ENCODE assay signal across 15 mouse cellular contexts in the genomic region with DNA sequence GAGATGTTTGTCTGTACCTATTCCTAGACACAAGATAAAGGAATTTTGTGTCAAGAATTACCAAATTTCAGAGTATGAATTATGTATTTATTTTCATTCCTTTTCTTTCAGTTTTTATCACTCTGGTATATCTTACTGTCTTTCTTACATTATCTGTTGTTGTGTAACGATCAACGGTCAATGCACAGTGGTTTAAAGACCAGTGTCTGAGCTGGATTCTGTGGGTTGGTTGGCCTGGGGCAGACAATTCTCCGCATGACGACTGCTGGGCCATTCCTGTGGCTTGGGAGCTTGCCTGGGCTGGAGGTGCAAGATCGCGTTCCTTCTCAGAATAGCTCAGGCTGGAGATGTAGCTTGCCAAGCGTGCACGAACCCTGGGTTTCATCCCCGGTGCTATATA. TPM values are rescaled to one million over a fixed set of nuclear protein-coding genes. Genes with fewer than 3 reads are reported as not detected.
A peak's percentile ranks its signal among the peaks of the same experiment; 100 is the strongest.
DNase-seq lines count a peak whose midpoint lies in the region; TF ChIP-seq lines count a peak whose summit lies in the region.
"Had no signal": no experiment of that assay in that cellular context is flagged by ENCODE, and none has a peak within 500 bp of the region (broad histone marks: within the 10 kb centered on the region; RNA-seq: fewer than 3 reads in every experiment).

No protein-coding gene starts in this region.

- no peak for TF ChIP-seq POLR2A in cerebellum, adult 2 months (IDR thresholded peaks at IDR 0.05; ENCODE audit: borderline replicate concordance, insufficient read depth, low read length)
- TF ChIP-seq POLR2A in kidney, adult 2 months (IDR thresholded peaks at IDR 0.05; ENCODE audit: low read depth, low read length) = no peak

- H3K4me1 ChIP-seq in cerebellum, adult 2 months (ENCODE audit: control insufficient read depth, insufficient read depth, low read length) = peaks cover 4% of the 10 kb centered on the region; the same call in 1 of the 2 replicates
- no peaks in the 10 kb centered on the region for H3K4me1 ChIP-seq in kidney, adult 2 months (ENCODE audit: control insufficient read depth, insufficient read depth, low read length)
- H3K4me1 ChIP-seq in hindbrain, embryonic 10.5 days (replicated peaks) = peaks cover 14% of the 10 kb centered on the region; the same call in 1 of the 2 replicates
- H3K4me1 ChIP-seq: hindbrain, embryonic 13.5 days had no signal

- intact Hi-C loops in gastrocnemius, adult 2 months (cut with DNase I) = loop anchor here (5.0 kb wide), 1 partner anchor 43 kb away; no protein-coding TSS in a partner anchor

- no peaks in the 10 kb centered on the region for H3K27me3 ChIP-seq in cerebellum, adult 2 months (ENCODE audit: control insufficient read depth, insufficient read depth, low read length)
- no peaks in the 10 kb centered on the region for H3K27me3 ChIP-seq in kidney, adult 2 months (replicated peaks; ENCODE audit: control insufficient read depth, insufficient read depth, low read length)
- no peaks in the 10 kb centered on the region for H3K27me3 ChIP-seq in hindbrain, embryonic 10.5 days (ENCODE audit: insufficient read depth, poor library complexity, severe bottlenecking)
- H3K27me3 ChIP-seq: hindbrain, embryonic 13.5 days had no signal

- no peaks in the 10 kb centered on the region for H3K9me3 ChIP-seq in hindbrain, embryonic 10.5 days
- H3K9me3 ChIP-seq: hindbrain, embryonic 13.5 days had no signal

- whole genome bisulfite sequencing in cerebellum, adult 2 months = 28% methylated on average over 9 of the region's 9 CpGs
- 78% methylated on average over 9 of the region's 9 CpGs for WGBS in kidney, adult 2 months
- WGBS in hindbrain, embryonic 10.5 days = 90% methylated on average over 9 of the region's 9 CpGs

- DNase-seq in cerebellum, adult 2 months = peak; percentile 34
- DNase-seq in cerebellum, adult 11-12 months = no peak
- peak; percentile 37 for DNase-seq in kidney, postnatal 10 days
- DNase-seq in kidney, adult 2 months = no peak
- peak; percentile 88 for DNase-seq in gastrocnemius, adult 2 months
- peak; percentile 26 for DNase-seq in heart, postnatal 4 days
- DNase-seq in hindbrain, embryonic 10.5 days (ENCODE audit: low spot score) = no peak
- DNase-seq in urinary bladder, postnatal 36 days (ENCODE audit: low spot score in 2 of 2) = no peak
- DNase-seq: kidney, adult 11 months; thymus, adult 18-20 months had no signal

- no peaks in the 10 kb centered on the region for H3K36me3 ChIP-seq in kidney, adult 2 months (ENCODE audit: control insufficient read depth, insufficient read depth, low read length)
- no peaks in the 10 kb centered on the region for H3K36me3 ChIP-seq in hindbrain, embryonic 10.5 days
- H3K36me3 ChIP-seq: G1E; hindbrain, embryonic 13.5 days had no signal

- H3K27ac ChIP-seq in cerebellum, adult 2 months (ENCODE audit: insufficient read depth, low read length) = no peak overlapping the region
- H3K27ac ChIP-seq in kidney, adult 2 months (ENCODE audit: insufficient read depth, low read depth, low read length) = no peak overlapping the region
- peak overlapping the region; percentile 83 for H3K27ac ChIP-seq in gastrocnemius, adult 2 months
- H3K27ac ChIP-seq in hindbrain, embryonic 10.5 days = no peak overlapping the region
- H3K27ac ChIP-seq: hindbrain, embryonic 13.5 days; layer of hippocampus, adult 2 months; liver, embryonic 14.5 days; macrophage had no signal

- no peak for TF ChIP-seq CTCF in cerebellum, adult 2 months (IDR thresholded peaks at IDR 0.05; ENCODE audit: borderline replicate concordance, insufficient read depth, low read depth, low read length)
- TF ChIP-seq CTCF in kidney, adult 2 months (conservative IDR thresholded peaks at IDR 0.05; ENCODE audit: insufficient read depth, insufficient read length, low read depth, low read length) = no peak
- no peak for TF ChIP-seq CTCF in gastrocnemius, adult 2 months (IDR thresholded peaks at IDR 0.05)

- H3K4me3 ChIP-seq in cerebellum, adult 2 months (replicated peaks; ENCODE audit: insufficient read depth, low read depth, low read length) = no peak overlapping the region
- H3K4me3 ChIP-seq in kidney, adult 2 months (ENCODE audit: insufficient read depth, low read depth, low read length) = no peak overlapping the region
- no peak overlapping the region for H3K4me3 ChIP-seq in gastrocnemius, adult 2 months
- H3K4me3 ChIP-seq in hindbrain, embryonic 10.5 days = no peak overlapping the region
- H3K4me3 ChIP-seq: hindbrain, embryonic 13.5 days; layer of hippocampus, adult 2 months had no signal

RNA-seq across cellular contexts. Expression of a gene that starts 30.3 kb away (rescaled TPM):
- polyA plus RNA-seq in cerebellum, adult 2 months (2012; rRNA removed) = 93.6 and 103 TPM in 2 replicates
- polyA plus RNA-seq in kidney, adult 2 months (2012; rRNA removed) = 24.9 and 30.0 TPM in 2 replicates
- 100 to 1,000 TPM; 115 to 116 TPM for total RNA-seq in gastrocnemius, adult 2 months (2021)
- total RNA-seq in heart, postnatal 4 days (2021) = 100 to 1,000 TPM; 359 to 377 TPM
- 135 and 156 TPM in 2 replicates for polyA plus RNA-seq in hindbrain, embryonic 10.5 days (2016; fragmentation: Nextera tagmentation; extraction: Ambion mirVana)

Comparison
In these comparisons a context has a peak if more than half of its experiments do, and no peak if none do; other contexts are left out.
1. DNase-seq: peak in cerebellum, adult 2 months (2 of 2), kidney, postnatal 10 days (single experiment), gastrocnemius, adult 2 months (single experiment) and heart, postnatal 4 days (single experiment); none in cerebellum, adult 11-12 months (single experiment), kidney, adult 2 months (single experiment), hindbrain, embryonic 10.5 days (single experiment) and urinary bladder, postnatal 36 days (0 of 2).